Mouse (Mus musculus): Measurements from ENCODE around the gene Ptcd3.

GRCm38 (mm10) chr6:71867751-71868150 lies 40.8 kb downstream of the Ptcd3 start:
- TF ChIP-seq CTCF (IDR thresholded peaks at IDR 0.05; ENCODE audit: low read depth) (no peak), EP300 (IDR thresholded peaks at IDR 0.05; ENCODE audit: low read depth) (no peak)

All from heart, postnatal 0 days (tissue).